Mouse (Mus musculus) mesoderm, embryonic 11.5 days (tissue): ENCODE results near the gene Gpa33.
"Not testable (repeated sequence)": the region's sequence is repeated elsewhere in the genome, so short reads cannot be mapped to it uniquely, and the experiment has no call there.

Source experiments
- DNase-seq: peaks from one replicate; pipeline ENCODE4 v3.0.0-alpha.2; 2012; ENCODE audit warnings: low read depth, low spot score

Gene Gpa33

DNA sequence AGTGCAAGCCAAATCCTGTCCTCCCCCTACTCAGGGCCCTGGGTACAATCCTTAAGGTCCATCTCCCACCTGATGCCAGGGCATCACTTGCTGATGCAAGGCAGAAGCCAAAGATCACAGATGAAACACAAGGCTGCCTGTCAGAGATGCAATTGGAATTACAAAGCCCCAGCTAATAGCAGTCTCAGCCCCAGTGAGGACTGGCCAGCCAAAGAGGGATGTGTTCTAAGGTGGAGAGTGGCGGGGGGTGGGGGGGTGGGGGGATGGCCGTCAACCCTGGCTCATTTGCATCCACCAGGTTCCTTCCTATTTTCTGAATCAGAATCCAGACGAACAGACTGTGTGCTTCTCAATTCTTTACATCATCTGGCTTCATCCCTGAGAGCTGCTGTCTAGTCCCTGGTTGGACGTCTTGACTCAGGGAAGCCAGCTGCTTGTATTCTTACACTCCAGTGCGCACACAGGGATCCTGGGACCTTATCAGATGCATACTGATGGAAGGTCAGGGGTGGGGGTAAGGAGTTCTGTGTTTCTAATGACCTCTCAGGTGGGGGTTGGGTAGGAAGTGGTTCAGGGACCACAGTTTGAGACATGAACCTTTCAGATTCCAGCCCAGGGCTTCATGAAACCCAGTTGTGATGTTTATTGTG is 5.2 kb downstream of the Gpa33 start:
- no peak for DNase-seq

DNA sequence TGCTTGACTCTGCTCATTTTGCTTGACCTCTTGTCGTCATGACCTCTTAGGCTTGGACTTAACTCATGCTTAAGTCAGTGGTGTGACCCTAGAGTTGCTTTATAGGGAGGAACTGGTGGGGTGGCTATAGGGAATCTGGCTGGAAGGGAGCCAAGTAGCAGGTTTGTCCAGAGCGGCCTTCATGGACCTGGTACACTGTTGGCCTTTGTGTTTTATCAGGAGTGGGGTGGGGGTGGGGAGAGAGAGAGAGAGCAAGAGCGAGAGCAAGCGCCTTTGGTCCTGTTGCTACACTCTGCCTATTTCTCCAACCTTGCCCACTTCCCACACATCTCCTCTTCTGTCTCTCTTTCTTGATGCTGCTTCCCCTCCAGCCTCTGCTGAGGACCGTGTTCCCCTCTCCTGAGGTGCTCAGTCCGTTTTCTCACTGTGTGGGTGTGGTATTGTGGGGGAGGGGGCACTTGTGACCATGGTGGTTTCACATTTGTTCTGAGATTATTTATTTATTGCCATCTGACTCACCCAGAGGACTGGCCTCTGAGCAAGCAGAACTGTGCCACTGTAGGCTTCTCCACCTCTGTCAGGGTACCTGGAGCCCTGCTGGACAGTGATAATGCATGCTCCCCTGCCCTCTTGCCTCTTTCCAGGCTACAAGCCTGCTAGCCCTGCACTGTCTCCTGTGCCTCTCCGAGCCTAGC is 7.4 kb downstream of the Gpa33 start:
- no peak for DNase-seq

DNA sequence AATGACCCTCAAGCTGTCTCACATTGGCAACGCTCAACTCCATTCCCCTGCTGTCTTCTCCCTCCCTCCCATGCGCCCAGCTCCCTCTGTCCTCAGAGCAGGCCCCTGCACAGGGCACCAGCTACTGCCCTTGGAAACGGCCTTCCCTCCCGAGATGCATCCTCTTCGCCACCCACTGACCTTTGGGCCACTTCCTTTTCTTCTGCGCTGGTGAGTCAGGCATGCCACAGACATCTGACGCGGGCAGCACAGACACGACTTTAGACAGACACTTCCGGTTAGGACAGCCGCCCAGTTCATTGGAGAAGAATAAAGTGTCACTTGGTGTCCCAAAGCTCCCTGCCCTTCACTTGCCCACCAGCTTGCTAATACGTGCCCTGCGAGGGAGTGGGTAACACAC is 8.1 kb downstream of the Gpa33 start:
- DNase-seq: peak; percentile 32

DNA sequence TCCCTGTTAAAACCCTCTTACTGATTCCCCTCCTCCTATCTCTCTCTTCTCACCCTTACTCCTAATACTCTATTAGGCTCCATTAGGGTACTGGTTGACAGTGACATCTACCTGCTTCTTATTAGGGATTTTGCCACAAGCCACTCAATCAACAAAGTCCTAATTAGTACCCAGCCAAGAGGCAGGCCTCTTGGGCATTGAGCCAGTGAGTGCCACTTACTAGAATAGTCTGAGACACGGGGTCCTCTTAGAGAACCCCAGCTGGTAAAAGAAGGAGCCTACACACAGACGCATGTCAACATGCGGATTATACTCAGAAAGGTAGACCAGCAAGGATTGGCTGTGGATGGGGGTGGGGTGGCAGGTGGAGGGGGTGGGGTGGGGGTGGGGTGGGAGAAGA is 9.1 kb downstream of the Gpa33 start:
- DNase-seq: no peak

DNA sequence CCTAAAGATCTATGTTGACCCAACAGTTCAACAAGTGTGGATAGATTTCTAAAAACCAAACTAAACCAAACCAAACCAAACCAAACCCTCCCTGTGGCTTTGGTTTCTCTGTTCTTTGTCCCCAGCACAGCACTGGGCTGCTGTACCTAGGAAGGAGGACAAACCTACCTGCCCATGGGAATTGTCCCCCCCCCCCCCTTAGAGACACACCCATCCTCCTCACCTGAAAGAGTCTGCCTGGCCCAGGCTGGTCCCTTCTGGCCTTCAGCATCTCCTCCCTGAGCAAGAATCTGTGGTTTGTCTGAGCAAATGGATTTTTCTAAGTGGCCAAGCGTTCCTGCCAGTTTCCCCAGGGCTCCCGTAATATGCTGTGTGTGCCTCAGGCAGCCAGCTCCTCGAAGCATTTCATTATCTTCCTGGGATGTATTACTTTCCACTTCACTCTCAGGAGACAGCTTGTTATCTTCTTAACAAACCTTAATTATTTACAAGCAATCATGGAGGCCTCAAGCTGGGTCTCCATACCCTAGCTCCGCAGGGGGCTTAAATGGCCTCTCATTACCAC is 9.7 kb downstream of the Gpa33 start:
- DNase-seq: no peak

GRCm38 (mm10) chr1:166141868-166142267 is 11.8 kb downstream of the Gpa33 start:
- DNase-seq: not testable (repeated sequence)

DNA sequence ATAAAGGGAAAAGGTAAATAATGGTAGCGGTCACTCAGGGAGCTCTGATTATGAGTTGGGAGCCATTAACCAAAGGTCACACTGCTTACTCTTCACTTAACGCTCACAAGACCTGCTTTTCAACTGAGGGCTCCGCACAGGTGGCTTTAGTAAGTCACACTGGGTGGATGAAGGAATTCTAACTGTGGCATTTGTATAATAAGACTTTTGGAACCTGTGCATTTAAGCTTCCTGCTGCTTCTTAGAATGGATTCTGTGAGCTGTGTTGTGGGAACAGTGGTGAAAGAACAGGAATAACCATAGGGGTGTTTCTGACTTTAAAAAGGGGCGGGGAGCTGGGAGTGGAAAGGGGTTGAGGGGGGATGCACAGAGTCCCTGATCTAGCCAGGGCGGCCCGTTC is 12.3 kb downstream of the Gpa33 start:
- DNase-seq: no peak

GRCm38 (mm10) chr1:166146626-166147025 is 16.6 kb downstream of the Gpa33 start:
- no peak for DNase-seq

GRCm38 (mm10) chr1:166147657-166148056 is 17.6 kb downstream of the Gpa33 start:
- DNase-seq: no peak

- DNase-seq: no peak
Measured at GRCm38 (mm10) chr1:166149441-166149840, 19.4 kb downstream of the Gpa33 start.

DNA sequence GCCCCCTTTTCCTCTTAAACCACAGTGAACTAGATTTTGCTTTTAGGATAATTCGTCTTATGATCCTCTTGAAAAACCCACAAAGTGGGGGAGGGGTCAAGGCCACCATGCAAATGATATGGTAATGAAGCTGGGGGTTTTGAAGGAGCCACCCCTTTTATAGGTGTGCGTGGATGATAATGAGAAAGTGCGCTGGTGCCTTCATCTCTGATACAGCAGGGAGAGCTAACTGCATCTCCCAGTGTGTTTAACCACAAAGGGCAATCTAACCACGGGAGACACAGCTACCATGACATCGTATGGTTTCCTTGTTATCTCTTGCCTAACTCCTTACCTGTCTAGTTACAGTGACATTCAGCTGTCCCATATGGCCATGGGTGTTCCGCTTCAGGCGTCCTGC is 20.0 kb downstream of the Gpa33 start:
- no peak for DNase-seq

DNA sequence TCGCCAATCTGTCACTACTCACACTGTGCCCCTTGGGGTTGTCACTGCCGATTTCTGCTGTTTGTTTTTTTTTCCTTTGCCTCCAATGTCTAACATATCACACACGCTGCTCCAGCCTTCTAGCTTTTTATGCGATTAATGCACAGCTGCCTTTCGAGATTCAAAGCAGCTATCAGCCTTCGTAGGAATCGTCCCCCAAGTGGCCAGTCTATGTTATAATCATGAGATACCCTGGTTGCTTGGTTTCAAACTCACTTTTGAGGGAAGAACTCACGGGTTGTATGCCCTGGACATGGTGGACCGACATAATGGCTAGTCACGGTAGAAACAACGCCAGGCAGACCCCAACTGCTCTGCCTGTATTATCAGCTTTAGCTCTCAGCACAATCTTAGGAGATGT is 21.3 kb downstream of the Gpa33 start:
- no peak for DNase-seq

DNA sequence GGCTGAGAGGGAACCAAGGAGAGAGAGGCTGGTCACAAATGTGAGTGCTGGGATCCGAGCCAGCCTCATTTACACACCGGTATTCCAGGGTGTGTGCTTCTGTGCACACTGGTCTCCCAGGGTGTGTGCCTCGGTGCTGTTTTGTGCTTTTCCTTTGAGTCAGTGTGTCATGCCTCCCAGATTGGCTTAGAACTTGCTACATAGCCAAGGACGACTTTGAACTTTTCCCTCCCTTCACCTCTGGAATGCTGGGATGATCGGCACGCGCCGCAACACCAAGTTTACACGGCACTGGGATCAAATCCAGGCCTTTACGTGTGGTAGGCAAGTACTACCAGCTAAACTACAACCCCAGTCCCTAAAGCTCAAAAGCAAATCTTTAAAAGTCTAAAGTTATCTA is 22.0 kb downstream of the Gpa33 start:
- DNase-seq: no peak

DNA sequence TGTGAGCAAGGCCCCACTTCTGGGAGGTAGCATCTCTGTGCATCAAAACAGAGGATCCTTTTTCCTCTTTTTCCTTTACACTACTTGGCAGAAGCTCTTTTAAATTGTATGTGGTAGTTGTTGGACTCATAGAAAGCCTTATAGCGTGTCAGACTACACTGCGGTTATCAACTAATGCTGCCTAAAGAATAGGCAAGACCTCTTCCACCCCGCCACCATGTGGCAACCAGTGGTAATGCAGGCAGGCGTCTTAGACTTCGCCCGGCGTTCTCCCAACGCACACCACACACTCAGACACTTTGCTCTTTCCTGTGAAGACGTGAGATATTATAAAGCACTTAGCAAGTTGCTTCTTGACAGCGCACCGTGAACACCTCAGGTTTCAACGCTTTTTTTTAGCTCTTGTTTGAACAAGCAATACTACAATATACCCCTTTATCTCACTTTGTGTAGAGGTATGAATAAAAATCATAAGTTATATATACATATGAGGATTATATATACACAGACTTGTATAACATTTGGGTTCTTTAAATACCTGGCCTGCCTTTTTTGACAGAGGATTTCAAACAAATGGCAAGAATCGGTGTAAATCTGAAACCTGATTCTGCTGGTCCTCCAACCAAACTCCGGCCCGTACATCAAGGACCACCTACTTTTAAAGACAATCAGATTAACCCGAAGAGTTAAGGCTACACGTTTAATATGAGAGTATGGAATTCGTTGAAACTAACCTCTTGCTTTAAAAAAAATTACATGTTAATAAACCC is 23.5 kb downstream of the Gpa33 start:
- DNase-seq: peak; percentile 87

DNA sequence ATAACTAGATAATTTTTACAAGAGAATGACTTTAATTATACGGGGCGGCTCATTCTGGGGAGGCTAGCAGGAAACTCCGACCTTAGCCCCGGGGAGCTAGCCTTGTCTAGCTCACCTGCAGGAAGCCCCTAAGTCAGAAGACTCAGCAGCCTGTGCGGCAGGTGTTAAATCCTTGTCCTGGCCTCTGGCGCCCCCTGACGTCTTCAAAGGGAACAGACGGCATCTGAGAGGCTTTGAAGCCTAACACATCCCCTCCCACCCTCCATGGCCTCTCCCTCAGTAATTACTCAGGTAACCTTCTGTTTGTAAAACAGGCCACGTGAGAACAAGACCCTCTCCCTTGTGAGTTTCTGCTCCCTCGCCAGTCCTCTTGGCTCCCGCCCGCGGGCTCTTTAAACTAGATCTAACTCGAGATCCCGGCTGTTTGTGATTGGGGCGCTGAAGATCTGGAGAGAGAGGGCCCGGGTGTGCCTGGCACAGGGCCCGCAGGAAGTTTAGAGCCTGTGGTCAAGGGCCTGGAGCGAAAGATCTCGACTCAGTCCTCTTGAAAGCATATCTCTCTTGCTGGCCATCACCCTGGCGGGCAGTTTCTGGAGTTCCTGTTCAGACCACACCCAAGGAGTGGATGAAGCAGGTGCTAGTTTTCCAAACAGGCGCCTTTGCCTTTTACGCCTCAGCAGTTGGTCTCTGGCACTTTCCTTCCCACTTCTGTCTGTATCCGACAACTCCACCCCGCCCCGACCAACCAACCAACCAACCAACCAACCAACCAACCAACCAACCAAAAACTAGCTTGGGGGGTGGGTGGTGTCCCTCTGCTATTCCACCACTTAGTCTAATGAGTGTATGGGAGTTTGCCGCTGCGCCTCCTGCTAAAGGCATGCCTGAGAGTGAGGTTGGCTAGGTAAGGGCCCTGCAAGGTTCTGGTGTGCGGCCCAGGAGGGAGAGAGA is 24.4 kb downstream of the Gpa33 start:
- DNase-seq: peak; percentile 84

DNA sequence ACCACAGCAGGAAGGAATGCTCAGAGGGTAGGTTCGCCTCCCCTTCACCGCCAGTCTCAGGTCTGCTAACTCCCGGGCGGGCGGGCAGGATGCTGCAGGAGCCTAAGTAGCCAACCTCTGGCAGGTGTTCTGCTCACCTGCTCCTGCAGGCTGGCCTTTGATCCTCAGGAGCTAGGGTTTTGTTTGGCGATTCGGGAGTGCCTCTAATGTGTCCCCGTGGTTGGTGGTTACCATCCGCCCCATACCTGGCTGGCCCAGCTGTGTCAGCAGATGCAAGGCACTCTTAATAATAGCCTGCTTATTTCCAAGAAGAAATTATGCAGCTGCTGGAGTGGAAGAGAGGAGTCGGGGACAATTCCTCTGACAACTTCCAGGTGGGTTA is 25.1 kb downstream of the Gpa33 start:
- no peak for DNase-seq

GRCm38 (mm10) chr1:166157712-166158111 is 27.7 kb downstream of the Gpa33 start:
- DNase-seq: no peak

DNA sequence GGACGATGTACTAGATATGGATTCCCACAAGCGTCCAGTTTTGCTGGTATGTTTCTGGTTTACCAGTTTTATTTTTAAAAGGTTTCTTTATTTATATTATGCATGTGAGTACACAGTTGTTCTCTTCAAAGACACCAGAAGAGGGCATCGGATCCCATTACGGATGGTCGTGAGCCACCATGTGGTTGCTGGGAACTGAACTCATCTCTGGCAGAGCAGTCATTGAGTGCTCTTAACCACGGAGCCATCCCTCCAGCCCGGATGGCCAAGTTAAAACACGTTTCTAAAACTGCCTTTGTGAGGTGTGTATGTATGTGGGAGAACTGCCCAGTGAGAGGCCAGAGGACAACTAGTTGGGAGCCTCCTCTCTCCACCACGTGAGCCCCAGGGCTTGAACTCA is 28.6 kb downstream of the Gpa33 start:
- no peak for DNase-seq

GRCm38 (mm10) chr1:166160111-166160510 is 30.1 kb downstream of the Gpa33 start:
- DNase-seq: no peak

DNA sequence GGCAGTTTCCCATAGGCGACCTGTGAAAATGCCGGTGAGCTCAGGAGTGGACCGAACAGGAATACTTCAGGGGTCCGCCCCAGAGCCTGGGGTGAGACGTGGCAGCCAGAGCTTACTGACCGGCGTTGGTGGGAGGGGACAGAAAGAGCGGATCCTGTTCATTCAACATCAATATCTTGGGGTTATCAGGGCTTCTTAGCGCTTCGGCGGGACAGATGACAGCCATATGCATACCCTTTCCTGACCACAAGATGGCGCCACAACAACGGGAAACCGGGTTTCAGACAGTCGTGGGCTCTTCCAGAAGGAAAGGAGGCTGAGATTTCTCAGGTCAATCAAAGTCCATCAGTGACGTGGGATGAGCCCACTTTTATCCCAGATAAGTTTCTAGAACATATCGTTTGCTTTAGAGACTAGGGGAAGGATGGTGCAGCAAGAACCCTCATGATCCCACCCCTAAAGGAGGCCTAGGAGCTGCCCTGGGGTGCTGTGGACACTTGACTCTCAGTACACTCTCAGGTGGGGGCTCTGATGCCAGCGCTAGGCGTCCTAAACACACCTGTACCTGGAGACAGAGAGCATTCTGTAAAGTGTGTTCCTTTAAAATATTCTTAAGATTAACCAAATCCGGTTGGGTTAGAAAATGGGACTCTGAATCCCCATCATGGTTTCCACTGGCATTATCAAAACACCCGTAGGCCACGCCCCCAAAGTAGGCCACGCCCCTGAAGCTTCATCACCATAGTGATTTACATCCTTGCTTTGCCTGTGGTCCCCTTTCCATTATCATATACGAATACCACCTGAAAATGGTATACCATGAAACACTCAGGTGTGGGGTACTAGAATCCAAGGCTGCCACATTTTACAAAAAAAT is 30.8 kb downstream of the Gpa33 start:
- peak; percentile 84 for DNase-seq
